Mouse (Mus musculus) intestine, embryonic 15.5 days (tissue): ENCODE measurements around the gene Slc9a1. TPM values are rescaled to one million over a fixed set of nuclear protein-coding genes. Genes with fewer than 3 reads are reported as not detected.

ENCODE experiments used
- ATAC-seq: fragments of 200-750 bp; cut with Nextera tagmentation; 2 replicates; pipeline ENCODE4 v1.8.0; 2017; ENCODE audit warnings: moderate TSS enrichment, moderate library complexity
- H3K27ac ChIP-seq: fragments of 300-500 bp; sonication (generic); 2 replicates; pipeline ENCODE4 v1.5.1; 2015; ENCODE audit warnings: mild to moderate bottlenecking, inconsistent platforms
- H3K27me3 ChIP-seq: fragments of 300-500 bp; sonication (generic); replicated peaks from 2 replicates; pipeline ENCODE4 v1.6.1; 2015; ENCODE audit warnings: inconsistent platforms
- H3K36me3 ChIP-seq: fragments of 300-500 bp; sonication (generic); 2 replicates; pipeline ENCODE4 v1.6.1; 2015; ENCODE audit warnings: inconsistent platforms
- H3K4me1 ChIP-seq: fragments of 300-500 bp; sonication (generic); replicated peaks from 2 replicates; pipeline ENCODE4 v1.6.1; 2015; ENCODE audit warnings: inconsistent platforms
- H3K4me2 ChIP-seq: fragments of 300-500 bp; sonication (generic); replicated peaks from 2 replicates; pipeline ENCODE4 v1.6.1; 2015; ENCODE audit warnings: mild to moderate bottlenecking, inconsistent platforms
- H3K4me3 ChIP-seq: fragments of 300-500 bp; sonication (generic); replicated peaks from 2 replicates; pipeline ENCODE4 v1.5.1; 2015; ENCODE audit warnings: inconsistent platforms
- H3K9ac ChIP-seq: fragments of 300-500 bp; sonication (generic); 2 replicates; pipeline ENCODE4 v1.6.1; 2015; ENCODE audit warnings: inconsistent platforms
- H3K9me3 ChIP-seq: fragments of 300-500 bp; sonication (generic); 2 replicates; pipeline ENCODE4 v1.6.1; 2016; ENCODE audit warnings: inconsistent platforms
- WGBS: fragments of 180-500 bp; shearing (Covaris S2); methylation state at CpG from one replicate; pipeline ENCODE4 v1.1.7; 2015; 5-methylcytosine and 5-hydroxymethylcytosine counted together
- polyA plus RNA-seq: library from polyadenylated mRNA; unstranded; fragments of >200 nt; fragmentation: Nextera tagmentation; extraction: Ambion mirVana; gene quantifications from 2 replicates; pipeline ENCODE4 v1.2.1, GENCODE M21; 2015

Slc9a1 gene
- polyA plus RNA-seq, 1 experiment from 2014 or later = 8.5 TPM

- H3K27me3 ChIP-seq = no peaks in the 10 kb centered on the region
- no peak overlapping the region for H3K9ac ChIP-seq
- no peaks in the 10 kb centered on the region for H3K4me1 ChIP-seq
- H3K36me3 ChIP-seq = no peaks in the 10 kb centered on the region
- no peak overlapping the region for H3K4me3 ChIP-seq
- no peak overlapping the region for H3K4me2 ChIP-seq
- no peaks in the 10 kb centered on the region for H3K9me3 ChIP-seq
- no peak overlapping the region for H3K27ac ChIP-seq
- WGBS = 63% methylated on average over 4 of the region's 4 CpGs
- ATAC-seq = no peak
Observed at GRCm38 (mm10) chr4:133347624-133348023, 21.9 kb upstream of the Slc9a1 start.

- Histone ChIP-seq H3K36me3 (no peaks in the 10 kb centered on the region), H3K27me3 (no peaks in the 10 kb centered on the region), H3K4me1 (no peaks in the 10 kb centered on the region), H3K4me2 (no peak overlapping the region), H3K27ac (no peak overlapping the region), H3K4me3 (no peak overlapping the region), H3K9ac (no peak overlapping the region), H3K9me3 (no peaks in the 10 kb centered on the region)
- 86% methylated on average over 5 of the region's 5 CpGs for WGBS
- no peak for ATAC-seq
Observed at GRCm38 (mm10) chr4:133348051-133348775, 21.3 kb upstream of the Slc9a1 start.

GRCm38 (mm10) chr4:133352797-133353196 lies 16.7 kb upstream of the Slc9a1 start:
- 70% methylated on average over 10 of the region's 10 CpGs for WGBS
- no peaks in the 10 kb centered on the region for H3K4me1 ChIP-seq
- ATAC-seq = 0 out of 2 replicates have a peak, but pooled peaks have one; percentile 10
- no peak overlapping the region for H3K4me3 ChIP-seq
- no peaks in the 10 kb centered on the region for H3K36me3 ChIP-seq
- no peak overlapping the region for H3K9ac ChIP-seq
- H3K9me3 ChIP-seq = no peaks in the 10 kb centered on the region
- no peak overlapping the region for H3K27ac ChIP-seq
- H3K4me2 ChIP-seq = no peak overlapping the region
- no peaks in the 10 kb centered on the region for H3K27me3 ChIP-seq

GRCm38 (mm10) chr4:133353367-133354365 lies 15.8 kb upstream of the Slc9a1 start, which contains the start of gene Wdtc1:
Wdtc1 (minus strand) TSS chr4:133353481.
- Histone ChIP-seq H3K9me3 (no peaks in the 10 kb centered on the region), H3K4me2 (no peak within 1 kb of the TSS), H3K4me1 (no peaks in the 10 kb centered on the region), H3K27me3 (no peaks in the 10 kb centered on the region), H3K9ac (no peak within 1 kb of the TSS), H3K27ac (no peak within 1 kb of the TSS), H3K4me3 (no peak within 1 kb of the TSS), H3K36me3 (no peaks in the 10 kb centered on the region)
- ATAC-seq = peak; percentile 94
- WGBS = 78% methylated on average over 23 of the region's 23 CpGs

- WGBS = 93% methylated on average over 6 of the region's 6 CpGs
- Histone ChIP-seq H3K27me3 (no peaks in the 10 kb centered on the region), H3K4me1 (no peaks in the 10 kb centered on the region), H3K36me3 (no peaks in the 10 kb centered on the region), H3K4me3 (no peak overlapping the region), H3K9ac (no peak overlapping the region), H3K27ac (no peak overlapping the region), H3K9me3 (no peaks in the 10 kb centered on the region), H3K4me2 (no peak overlapping the region)
- ATAC-seq = no peak
Observed at GRCm38 (mm10) chr4:133354641-133355040, 14.9 kb upstream of the Slc9a1 start.

GRCm38 (mm10) chr4:133370298-133371274 lies 1.1 kb downstream of the Slc9a1 start:
- ATAC-seq = no peak
- Histone ChIP-seq H3K4me3 (peak overlapping the region; percentile 91), H3K27me3 (no peaks in the 10 kb centered on the region), H3K9ac (peak overlapping the region; percentile 90), H3K4me1 (peaks cover 38% of the 10 kb centered on the region), H3K4me2 (peak overlapping the region; percentile 75), H3K27ac (peak overlapping the region; percentile 89), H3K36me3 (no peaks in the 10 kb centered on the region), H3K9me3 (no peaks in the 10 kb centered on the region)
- WGBS = 63% methylated on average over 22 of the region's 22 CpGs

GRCm38 (mm10) chr4:133371621-133372277 lies 2.2 kb downstream of the Slc9a1 start:
- ATAC-seq = no peak
- Histone ChIP-seq H3K4me1 (peaks cover 45% of the 10 kb centered on the region), H3K27ac (0 out of 2 replicates have a peak overlapping the region, but pooled peaks have one; percentile 11), H3K27me3 (no peaks in the 10 kb centered on the region), H3K9me3 (no peaks in the 10 kb centered on the region), H3K9ac (peak overlapping the region; percentile 90), H3K4me3 (peak overlapping the region; percentile 91), H3K36me3 (no peaks in the 10 kb centered on the region), H3K4me2 (peak overlapping the region; percentile 75)
- 50% methylated on average over 7 of the region's 7 CpGs for WGBS

- H3K27me3 ChIP-seq = no peaks in the 10 kb centered on the region
- H3K4me1 ChIP-seq = peaks cover 46% of the 10 kb centered on the region
- peak overlapping the region; percentile 91 for H3K4me3 ChIP-seq
- ATAC-seq = no peak
- H3K36me3 ChIP-seq = no peaks in the 10 kb centered on the region
- H3K4me2 ChIP-seq = peak overlapping the region; percentile 75
- no peaks in the 10 kb centered on the region for H3K9me3 ChIP-seq
- WGBS = 51% methylated on average over 6 of the region's 6 CpGs
- H3K9ac ChIP-seq = peak overlapping the region; percentile 90
- no peak overlapping the region for H3K27ac ChIP-seq
Observed at GRCm38 (mm10) chr4:133372278-133372665, 2.8 kb downstream of the Slc9a1 start.

GRCm38 (mm10) chr4:133374011-133374410 lies 4.5 kb downstream of the Slc9a1 start:
- ATAC-seq = no peak
- Histone ChIP-seq H3K9ac (no peak overlapping the region), H3K4me2 (no peak overlapping the region), H3K36me3 (no peaks in the 10 kb centered on the region), H3K27ac (no peak overlapping the region), H3K4me3 (no peak overlapping the region), H3K9me3 (no peaks in the 10 kb centered on the region), H3K27me3 (no peaks in the 10 kb centered on the region), H3K4me1 (peaks cover 64% of the 10 kb centered on the region)
- WGBS = 75% methylated on average over 4 of the region's 4 CpGs

GRCm38 (mm10) chr4:133375812-133376577 lies 6.5 kb downstream of the Slc9a1 start:
- H3K27me3 ChIP-seq = no peaks in the 10 kb centered on the region
- no peak for ATAC-seq
- no peak overlapping the region for H3K9ac ChIP-seq
- no peak overlapping the region for H3K4me3 ChIP-seq
- H3K27ac ChIP-seq = no peak overlapping the region; the same call in 1 of the 2 replicates
- peaks cover 73% of the 10 kb centered on the region for H3K4me1 ChIP-seq
- 66% methylated on average over 10 of the region's 10 CpGs for WGBS
- no peaks in the 10 kb centered on the region for H3K9me3 ChIP-seq
- H3K36me3 ChIP-seq = no peaks in the 10 kb centered on the region
- H3K4me2 ChIP-seq = no peak overlapping the region
